Mouse (Mus musculus): ENCODE measurements at regions not wholly inside any gene's neighbourhood (a gene's known extent, or its start where the extent isn't known, plus 50 kb on each side); places are given as distances from the start of the nearest gene placed in this dataset.

GRCm38 (mm10) chr13:73122945-73123344, 137.3 kb upstream of the Irx4 start:
- no peak for DNase-seq
- intact Hi-C loops (cut with DNase I), result no loop called here

GRCm38 (mm10) chr13:73131270-73131669, 129.0 kb upstream of the Irx4 start:
- intact Hi-C loops (cut with DNase I), result no loop called here
- no peak for DNase-seq

- intact Hi-C loops (cut with DNase I), result no loop called here
- DNase-seq, result no peak
These were observed 127.5 kb upstream of the Irx4 start for GRCm38 (mm10) chr13:73132746-73133145.

GRCm38 (mm10) chr13:73134929-73135328, 125.3 kb upstream of the Irx4 start:
- intact Hi-C loops (cut with DNase I), result no loop called here
- DNase-seq, result no peak

GRCm38 (mm10) chr13:73141302-73141701, 119.0 kb upstream of the Irx4 start:
- intact Hi-C loops (cut with DNase I), result no loop called here
- DNase-seq, result no peak

- intact Hi-C loops (cut with DNase I), result no loop called here
- peak; percentile 56 for DNase-seq
These were observed 102.3 kb upstream of the Irx4 start for GRCm38 (mm10) chr13:73158016-73158415.

- intact Hi-C loops (cut with DNase I), result no loop called here
- DNase-seq, result no peak
These were observed 100.8 kb upstream of the Irx4 start for GRCm38 (mm10) chr13:73159454-73159853.

- intact Hi-C loops (cut with DNase I), result no loop called here
- peak; percentile 8 for DNase-seq
These were observed 100.4 kb upstream of the Irx4 start for GRCm38 (mm10) chr13:73159865-73160264.

- intact Hi-C loops (cut with DNase I), result no loop called here
- peak; percentile 93 for DNase-seq
These were observed 100.0 kb upstream of the Irx4 start for GRCm38 (mm10) chr13:73160289-73160688.

GRCm38 (mm10) chr13:73170301-73170700, 90.0 kb upstream of the Irx4 start:
- intact Hi-C loops (cut with DNase I), result no loop called here
- DNase-seq, result no peak

GRCm38 (mm10) chr13:73207931-73208448, 52.3 kb upstream of the Irx4 start:
- DNase-seq, result no peak
- intact Hi-C loops (cut with DNase I), result no loop called here

Data from left cerebral cortex, postnatal 4 days (tissue).